Mouse (Mus musculus) G1E (cell line): ENCODE measurements around the gene Txnrd2.

Experiments
- CTCF ChIP-seq: IDR thresholded peaks from 2 replicates; pipeline ENCODE4 v1.5.1; 2012; ENCODE audit warnings: low read depth, low read length, inconsistent platforms, mixed read lengths
- GATA1 ChIP-seq: IDR thresholded peaks from 2 replicates; pipeline ENCODE4 v1.6.1; 2012; ENCODE audit warnings: borderline replicate concordance, low read length, inconsistent platforms, mixed read lengths

- TF ChIP-seq CTCF = no peak
- TF ChIP-seq GATA1 = no peak
Observed at GRCm38 (mm10) chr16:18528656-18529055, 102.5 kb downstream of the Txnrd2 start.
